Mouse (Mus musculus): ENCODE measurements around the gene Cxcl3.

- TF ChIP-seq GATA1 (IDR thresholded peaks at IDR 0.05; ENCODE audit: low read length) (no peak), TAL1 (IDR thresholded peaks at IDR 0.05; ENCODE audit: low read length) (no peak)
Observed at GRCm38 (mm10) chr5:90758020-90758605, 27.8 kb upstream of the Cxcl3 start.

Measured in erythroblast, embryonic 14.5 days (primary cell).